Comparison of ENCODE assay signal across 10 mouse cellular contexts in genomic region chr13:73773519-73774205, GRCm38 (mm10). TPM values are rescaled to one million over a fixed set of nuclear protein-coding genes. Genes with fewer than 3 reads are reported as not detected.
DNase-seq lines count a peak whose midpoint lies in the region; ATAC-seq and TF ChIP-seq lines count a peak whose summit lies in the region.
"Had no signal": no experiment of that assay in that cellular context is flagged by ENCODE, and none has a peak within 500 bp of the region (broad histone marks: within the 10 kb centered on the region; RNA-seq: fewer than 3 reads in every experiment).

No protein-coding gene starts in this region.

- no peak overlapping the region for H3K4me2 ChIP-seq in heart, embryonic 13.5 days
- H3K4me2 ChIP-seq in limb, embryonic 13.5 days (replicated peaks) = no peak overlapping the region
- H3K4me2 ChIP-seq in stomach, postnatal 0 days (replicated peaks; ENCODE audit: low read depth) = no peak overlapping the region

- H3K9me3 ChIP-seq in heart, embryonic 13.5 days = no peaks in the 10 kb centered on the region
- H3K9me3 ChIP-seq in limb, embryonic 13.5 days = no peaks in the 10 kb centered on the region
- no peaks in the 10 kb centered on the region for H3K9me3 ChIP-seq in stomach, postnatal 0 days (ENCODE audit: control insufficient read depth, low read length)

- no peak overlapping the region for H3K4me3 ChIP-seq in heart, embryonic 13.5 days
- H3K4me3 ChIP-seq in limb, embryonic 13.5 days = no peak overlapping the region
- no peak overlapping the region for H3K4me3 ChIP-seq in stomach, postnatal 0 days (ENCODE audit: low read depth, low read length)
- H3K4me3 ChIP-seq: erythroblast, embryonic 14.5 days had no signal

- peaks cover 82% of the 10 kb centered on the region for H3K4me1 ChIP-seq in heart, embryonic 13.5 days
- H3K4me1 ChIP-seq in limb, embryonic 13.5 days = peaks cover 39% of the 10 kb centered on the region
- 0 out of 2 replicates have a peak, but pooled peaks cover 2% of the 10 kb centered on the region for H3K4me1 ChIP-seq in stomach, postnatal 0 days (replicated peaks; ENCODE audit: control insufficient read depth, insufficient read depth)

- peak; percentile 49 to 69 for DNase-seq in cerebellum, postnatal 25 days
- no peak for DNase-seq in cerebellum, adult 9-10 months
- DNase-seq in right cerebral cortex, postnatal 14 days = peak; percentile 9
- DNase-seq in right cerebral cortex, adult 18-20 months = no peak
- peak; percentile 59 for DNase-seq in stomach, postnatal 0 days (ENCODE audit: low spot score)
- no peak for DNase-seq in thymus, adult 18-20 months

- ATAC-seq in heart, embryonic 13.5 days (ENCODE audit: extremely low read depth, insufficient number of reproducible peaks, low FRiP score, low TSS enrichment) = no peak
- 0 out of 2 replicates have a peak, but pooled peaks have one; percentile 14 for ATAC-seq in limb, embryonic 13.5 days (ENCODE audit: low FRiP score, low read depth)
- ATAC-seq in stomach, postnatal 0 days (ENCODE audit: low FRiP score, low TSS enrichment) = peak; percentile 64

- TF ChIP-seq EP300 in stomach, postnatal 0 days (optimal IDR thresholded peaks at IDR 0.05) = no peak

- 53% methylated on average over 4 of the region's 4 CpGs for WGBS in heart, embryonic 13.5 days
- WGBS in limb, embryonic 13.5 days = 71% methylated on average over 4 of the region's 4 CpGs
- 47% methylated on average over 4 of the region's 4 CpGs for WGBS in stomach, postnatal 0 days

- no peaks in the 10 kb centered on the region for H3K27me3 ChIP-seq in heart, embryonic 13.5 days (replicated peaks)
- no peaks in the 10 kb centered on the region for H3K27me3 ChIP-seq in limb, embryonic 13.5 days
- no peaks in the 10 kb centered on the region for H3K27me3 ChIP-seq in stomach, postnatal 0 days (ENCODE audit: control insufficient read depth, insufficient read depth, low read length)
- H3K27me3 ChIP-seq: CH12.LX had no signal

- H3K36me3 ChIP-seq in heart, embryonic 13.5 days = peaks cover 12% of the 10 kb centered on the region
- peaks cover 2% of the 10 kb centered on the region; the same call in 1 of the 2 replicates for H3K36me3 ChIP-seq in limb, embryonic 13.5 days
- peaks cover 2% of the 10 kb centered on the region; the same call in 1 of the 2 replicates for H3K36me3 ChIP-seq in stomach, postnatal 0 days (ENCODE audit: control insufficient read depth, insufficient read depth, low read length)

- peak overlapping the region; percentile 34; the same call in 1 of the 2 replicates for H3K9ac ChIP-seq in heart, embryonic 13.5 days
- no peak overlapping the region for H3K9ac ChIP-seq in limb, embryonic 13.5 days
- no peak overlapping the region for H3K9ac ChIP-seq in stomach, postnatal 0 days (ENCODE audit: low read length)

- TF ChIP-seq CTCF in stomach, postnatal 0 days (IDR thresholded peaks at IDR 0.05; ENCODE audit: low read depth) = no peak

- H3K27ac ChIP-seq in heart, embryonic 13.5 days (replicated peaks) = peak overlapping the region; percentile 44; the same call in 1 of the 2 replicates
- peak overlapping the region; percentile 28; the same call in 1 of the 2 replicates for H3K27ac ChIP-seq in limb, embryonic 13.5 days
- H3K27ac ChIP-seq in stomach, postnatal 0 days (replicated peaks) = 0 out of 2 replicates have a peak overlapping the region, but pooled peaks have one; percentile 53

RNA-seq across cellular contexts. Expression of gene Slc12a7, which starts 40.8 kb away (rescaled TPM):
- 31.6 and 32.1 TPM in 2 replicates for polyA plus RNA-seq in heart, embryonic 13.5 days (2015; fragmentation: Nextera tagmentation; extraction: Ambion mirVana)
- polyA plus RNA-seq in limb, embryonic 13.5 days (2015; fragmentation: Nextera tagmentation; extraction: Ambion mirVana) = 25.6 and 28.2 TPM in 2 replicates
- polyA plus RNA-seq in stomach, postnatal 0 days (2015; fragmentation: Nextera tagmentation; extraction: Ambion mirVana) = 17.9 and 19.0 TPM in 2 replicates

Comparison
In these comparisons a context has a peak if more than half of its experiments do, and no peak if none do; other contexts are left out.
1. DNase-seq: peak in cerebellum, postnatal 25 days (2 of 2), right cerebral cortex, postnatal 14 days (single experiment) and stomach, postnatal 0 days (single experiment); none in cerebellum, adult 9-10 months (single experiment), right cerebral cortex, adult 18-20 months (single experiment) and thymus, adult 18-20 months (0 of 2).
2. Peak in every context shown above with its lines, with median percentiles within 50 percentile points of each other: H3K27ac ChIP-seq.